Mouse (Mus musculus) kidney, postnatal 4 days (tissue): ENCODE results near the gene Gm1673.

Source experiments
- DNase-seq, 2 experiments: peaks; one replicate each; pipeline ENCODE4 v3.0.0; 2021; ENCODE audit warnings: mixed read lengths in 2 of 2

Gene Gm1673

DNA sequence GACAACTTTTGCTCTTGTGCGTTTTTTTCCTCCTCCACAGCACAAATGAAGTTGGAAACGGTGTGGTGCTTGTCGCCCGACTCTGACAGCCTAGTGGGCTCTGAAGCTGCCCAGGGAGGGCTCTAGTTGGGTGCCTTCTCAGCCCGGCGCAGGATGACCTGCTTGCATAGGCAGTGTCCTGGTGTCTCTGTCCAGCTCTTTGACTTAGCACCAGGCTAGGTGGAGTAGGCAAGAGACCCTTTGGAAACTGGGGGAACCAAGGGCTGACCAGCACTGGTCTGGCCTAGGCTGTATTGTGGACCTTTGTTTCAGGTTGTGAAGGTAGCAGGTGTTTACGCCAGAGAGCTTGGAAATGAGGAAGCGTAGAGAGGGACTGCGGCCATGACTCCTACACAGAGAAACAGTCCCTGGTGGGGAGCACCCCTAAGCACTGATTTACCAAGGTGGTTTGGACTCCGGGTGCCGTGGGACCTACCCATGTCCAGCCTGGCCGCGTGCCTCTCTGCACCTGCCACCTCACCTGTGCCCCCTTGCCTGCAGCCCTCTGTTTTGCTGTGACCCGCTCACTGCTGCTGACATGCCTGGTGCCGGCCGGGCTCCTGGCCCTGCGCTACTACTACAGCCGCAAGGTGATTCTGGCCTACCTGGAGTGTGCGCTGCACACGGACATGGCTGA, 14.7 kb downstream of the Gm1673 start:
- no peak for DNase-seq

DNA sequence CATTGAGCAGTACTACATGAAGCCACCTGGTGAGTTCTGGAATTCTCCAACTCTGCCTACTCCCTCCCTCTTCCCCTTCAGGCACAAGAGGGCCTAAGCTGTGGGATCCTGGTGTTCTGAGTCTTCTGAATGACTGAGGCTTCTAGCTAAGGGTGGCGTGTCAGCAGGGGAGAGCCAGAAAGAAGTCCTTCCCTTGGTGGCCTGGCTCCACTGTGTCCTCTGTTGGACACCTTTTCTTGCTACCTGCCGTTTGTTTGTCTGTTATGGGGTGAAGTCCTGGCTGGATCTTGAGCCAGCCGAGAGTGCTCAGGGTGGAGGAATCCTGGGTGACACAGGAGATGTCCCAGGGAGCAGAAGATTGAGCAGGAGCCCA, 15.3 kb downstream of the Gm1673 start:
- DNase-seq, result no peak

- DNase-seq, result no peak
Measured at GRCm38 (mm10) chr5:33999466-34000090, 16.3 kb downstream of the Gm1673 start.

DNA sequence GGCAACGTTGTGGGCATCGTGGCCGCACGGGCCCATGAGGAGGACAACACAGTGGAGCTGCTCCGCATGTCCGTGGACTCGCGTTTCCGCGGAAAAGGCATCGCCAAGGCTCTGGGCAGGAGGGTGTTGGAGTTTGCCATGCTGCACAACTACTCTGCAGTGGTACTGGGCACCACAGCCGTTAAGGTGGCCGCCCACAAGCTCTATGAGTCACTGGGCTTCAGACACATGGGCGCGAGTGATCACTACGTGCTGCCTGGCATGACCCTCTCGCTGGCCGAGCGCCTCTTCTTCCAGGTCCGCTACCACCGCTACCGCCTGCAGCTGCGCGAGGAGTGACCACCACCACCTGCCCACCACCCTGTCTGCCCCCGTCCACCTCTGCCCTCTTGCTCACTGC, 17.6 kb downstream of the Gm1673 start:
- DNase-seq, result no peak

DNA sequence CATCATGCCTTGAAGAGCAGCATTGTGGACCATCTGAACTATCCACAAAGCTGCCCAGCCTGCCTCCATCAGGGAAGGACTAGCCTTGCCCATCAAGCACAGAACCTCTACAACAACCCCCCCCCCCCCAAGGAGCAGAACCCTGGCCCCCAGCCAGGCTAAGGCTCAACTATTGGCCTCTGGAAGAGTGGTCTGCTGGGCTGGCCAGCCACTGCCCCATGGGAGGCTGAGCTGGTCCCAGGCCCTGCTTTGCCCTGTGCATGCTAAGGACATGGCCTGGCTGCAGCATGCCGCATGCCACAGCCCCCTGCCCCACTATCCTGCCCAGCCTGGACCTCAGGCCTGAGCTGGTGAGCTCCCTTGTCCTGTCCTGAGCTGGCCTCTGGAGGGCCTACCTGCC, 18.2 kb downstream of the Gm1673 start:
- no peak for DNase-seq

GRCm38 (mm10) chr5:34002636-34003035, 19.4 kb downstream of the Gm1673 start:
- DNase-seq, result no peak

- no peak for DNase-seq
Measured at GRCm38 (mm10) chr5:34004618-34005017, 21.4 kb downstream of the Gm1673 start.

- no peak for DNase-seq
Measured at GRCm38 (mm10) chr5:34006832-34007231, 23.6 kb downstream of the Gm1673 start.

DNA sequence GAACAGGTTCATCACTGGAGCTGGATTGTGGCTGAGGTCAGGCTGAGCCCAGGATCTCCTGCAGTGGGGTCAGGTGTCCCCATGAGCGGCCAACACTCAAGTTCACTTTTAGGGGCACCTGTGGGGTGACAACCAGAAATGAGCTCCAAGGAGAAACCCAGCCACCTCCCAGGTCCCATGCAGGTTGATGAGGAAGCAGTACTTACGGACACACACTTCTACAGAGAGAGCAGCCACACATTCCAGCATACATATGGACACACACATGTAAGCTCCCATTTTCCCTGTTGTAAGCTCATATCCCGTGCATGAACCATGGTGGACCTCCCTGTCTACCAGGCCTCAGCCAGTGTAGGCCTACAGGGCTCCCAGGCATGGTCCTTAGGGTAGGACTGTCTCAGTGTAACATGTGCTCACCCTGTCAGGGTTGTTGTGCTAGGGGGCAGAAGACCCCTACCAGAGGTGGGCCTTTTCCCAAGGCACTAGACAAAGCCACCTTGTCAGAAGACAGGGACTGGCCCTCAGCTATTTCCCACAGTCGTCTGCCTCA, 24.2 kb downstream of the Gm1673 start:
- DNase-seq, result no peak

DNA sequence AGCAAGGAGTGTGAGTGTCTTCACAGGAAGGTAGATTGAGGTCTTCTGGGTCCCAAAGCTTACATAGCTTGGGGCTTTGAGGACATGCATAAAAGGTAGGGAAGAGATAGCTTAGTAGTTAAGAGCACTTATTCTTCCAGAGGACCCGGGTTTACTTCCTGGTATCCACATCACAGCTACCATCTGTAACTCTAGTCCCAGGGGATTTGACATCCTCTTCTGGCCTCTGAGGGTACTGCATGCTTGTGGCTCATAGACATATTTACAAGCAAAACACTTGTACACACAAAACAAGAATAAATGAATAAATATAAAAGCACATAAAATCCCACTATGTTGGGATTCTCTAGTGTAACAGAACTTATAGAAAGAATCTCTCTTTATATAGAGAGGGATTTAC, 31.4 kb downstream of the Gm1673 start:
- no peak for DNase-seq

GRCm38 (mm10) chr5:34018968-34019367, 35.7 kb downstream of the Gm1673 start:
- DNase-seq, result no peak

DNA sequence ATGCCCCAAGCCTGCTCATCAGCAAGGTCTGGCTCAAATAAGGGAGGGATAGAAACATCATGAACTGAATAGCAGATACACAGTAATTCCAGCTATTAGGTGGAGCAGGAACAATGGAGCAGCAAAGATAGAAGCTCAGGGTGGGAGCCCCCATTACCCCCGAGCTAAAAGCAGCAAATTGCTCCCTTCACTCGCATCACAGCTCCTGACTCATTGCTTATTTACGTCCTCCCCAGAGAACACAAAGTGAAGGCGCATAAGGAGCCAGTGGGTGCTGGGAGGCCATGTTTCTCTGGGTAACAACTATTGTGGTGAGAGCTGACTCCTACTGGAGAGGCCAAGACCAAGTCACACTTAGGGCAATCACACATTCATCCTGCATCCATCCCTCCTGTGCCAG, 46.9 kb downstream of the Gm1673 start:
- DNase-seq, result no peak

GRCm38 (mm10) chr5:34031022-34031421, 47.8 kb downstream of the Gm1673 start:
- DNase-seq, result no peak

DNA sequence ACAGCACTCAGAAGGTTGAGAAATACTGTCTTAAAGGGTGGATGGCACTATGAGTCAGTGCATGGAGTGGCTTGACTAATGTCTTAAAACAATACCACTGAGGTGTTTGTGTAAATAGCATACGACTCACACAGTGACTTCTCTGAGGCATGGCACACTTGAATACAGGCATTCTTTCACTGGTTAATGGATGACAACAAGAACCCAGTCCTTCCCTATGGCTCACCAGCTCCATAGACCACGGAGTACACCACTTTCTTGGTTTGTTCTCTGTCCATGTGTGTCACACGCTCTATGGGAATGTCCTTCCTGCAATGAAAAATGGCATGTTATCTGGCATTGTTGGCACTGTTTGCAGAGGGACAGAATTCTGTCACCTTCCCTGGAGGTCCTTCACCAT, 49.3 kb downstream of the Gm1673 start:
- no peak for DNase-seq
